Mouse (Mus musculus): ENCODE measurements around the gene Itga11.
"Not testable (repeated sequence)": the region's sequence is repeated elsewhere in the genome, so short reads cannot be mapped to it uniquely, and the experiment has no call there.

The Itga11 gene

DNA sequence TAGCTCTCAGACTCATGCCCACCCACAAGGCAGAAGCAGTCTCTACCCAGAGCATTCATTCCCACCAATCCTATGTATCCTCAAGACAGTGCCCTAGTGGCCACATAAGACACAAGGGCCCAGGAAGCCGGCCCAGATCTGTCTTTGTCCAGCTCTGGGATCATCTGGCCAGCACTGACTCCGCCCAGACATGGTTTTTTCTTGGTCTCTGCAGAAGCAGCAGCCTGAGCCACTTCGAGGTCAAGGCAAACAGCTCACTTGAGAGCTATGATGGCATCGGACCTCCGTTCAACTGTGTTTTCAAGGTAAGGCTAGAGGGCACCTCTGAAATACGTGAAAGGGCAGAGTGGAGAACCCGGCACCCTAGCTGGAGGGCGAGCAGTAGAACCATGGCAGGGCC, 95.1 kb downstream of the Itga11 start:
- DNase-seq = no peak

DNA sequence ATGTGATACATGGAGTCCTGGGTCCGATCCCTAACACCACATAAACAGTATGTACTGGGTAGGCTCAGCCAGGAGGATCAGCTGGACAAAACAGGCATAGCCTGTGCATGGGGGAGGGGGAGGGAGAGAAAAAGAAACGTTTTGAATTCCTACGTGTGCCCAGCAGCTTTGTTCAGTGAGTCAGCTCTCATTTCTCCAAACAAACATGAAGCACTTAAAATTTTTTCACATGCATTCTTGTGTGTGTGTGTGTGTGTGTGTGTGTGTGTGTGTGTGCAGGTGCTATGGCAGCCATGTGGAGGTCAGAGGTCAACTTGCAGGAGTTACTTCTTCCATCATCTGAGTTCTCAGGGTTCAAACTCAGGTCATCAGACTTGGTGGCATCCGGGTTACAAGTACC, 97.8 kb downstream of the Itga11 start:
- DNase-seq = no peak

DNA sequence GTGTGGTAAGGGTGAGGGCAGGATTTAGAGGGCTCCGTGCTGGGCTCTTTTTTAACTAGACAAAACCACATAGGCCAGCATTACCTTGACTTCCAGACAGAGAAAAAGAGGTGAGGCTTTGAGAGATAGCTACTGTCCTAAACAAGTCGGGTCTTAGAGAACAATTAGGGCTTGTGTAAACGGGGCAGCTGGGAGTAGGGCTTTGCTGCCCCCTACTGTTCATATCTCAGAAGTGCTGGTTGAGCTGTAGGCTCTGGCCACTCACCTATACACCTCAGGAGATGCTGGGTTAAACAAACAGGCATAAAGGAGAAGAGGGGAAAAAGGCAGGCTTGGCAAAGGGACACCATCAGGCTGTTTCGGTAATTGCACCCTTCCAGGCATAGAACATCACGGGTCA, 99.8 kb downstream of the Itga11 start:
- peak; percentile 75 for DNase-seq

DNA sequence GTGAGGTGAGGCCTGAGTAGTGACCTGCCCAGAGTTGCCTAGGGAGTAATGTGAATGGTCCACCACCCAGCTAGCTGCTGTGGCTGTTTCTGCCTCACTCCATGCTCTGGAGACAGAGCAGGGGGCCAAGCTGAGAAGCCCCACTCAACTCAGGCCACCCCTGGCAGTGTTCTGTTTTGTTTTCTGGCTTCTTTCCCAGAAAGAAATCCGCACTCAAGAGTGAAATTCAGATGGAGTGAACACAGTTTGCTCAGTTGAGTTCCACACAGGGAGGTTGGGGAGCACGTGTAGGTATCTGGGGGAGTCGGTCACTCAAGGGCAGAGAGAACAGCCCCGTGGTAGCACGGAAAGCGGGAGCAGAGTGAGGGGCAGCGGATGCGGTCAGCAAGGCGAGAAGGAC, 101.1 kb downstream of the Itga11 start:
- no peak for DNase-seq

DNA sequence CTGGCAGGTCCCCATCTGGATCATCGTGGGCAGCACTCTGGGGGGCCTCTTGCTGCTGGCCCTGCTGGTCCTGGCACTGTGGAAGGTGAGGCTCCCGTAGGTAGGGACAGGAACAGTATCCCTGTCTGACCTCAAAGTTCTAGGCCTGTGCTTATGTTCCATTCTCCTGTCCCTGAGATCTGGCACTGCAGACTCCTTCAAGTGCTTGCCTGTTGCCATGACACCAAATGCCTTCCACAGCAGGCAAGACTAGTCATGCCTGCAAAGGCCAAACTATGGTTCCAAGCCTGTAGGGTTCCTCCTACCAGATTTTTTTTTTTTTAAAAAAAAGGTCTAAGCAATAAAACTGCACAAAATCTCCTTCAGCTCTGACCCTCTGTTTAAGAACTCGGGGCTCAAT, 104.3 kb downstream of the Itga11 start:
- no peak for DNase-seq

DNA sequence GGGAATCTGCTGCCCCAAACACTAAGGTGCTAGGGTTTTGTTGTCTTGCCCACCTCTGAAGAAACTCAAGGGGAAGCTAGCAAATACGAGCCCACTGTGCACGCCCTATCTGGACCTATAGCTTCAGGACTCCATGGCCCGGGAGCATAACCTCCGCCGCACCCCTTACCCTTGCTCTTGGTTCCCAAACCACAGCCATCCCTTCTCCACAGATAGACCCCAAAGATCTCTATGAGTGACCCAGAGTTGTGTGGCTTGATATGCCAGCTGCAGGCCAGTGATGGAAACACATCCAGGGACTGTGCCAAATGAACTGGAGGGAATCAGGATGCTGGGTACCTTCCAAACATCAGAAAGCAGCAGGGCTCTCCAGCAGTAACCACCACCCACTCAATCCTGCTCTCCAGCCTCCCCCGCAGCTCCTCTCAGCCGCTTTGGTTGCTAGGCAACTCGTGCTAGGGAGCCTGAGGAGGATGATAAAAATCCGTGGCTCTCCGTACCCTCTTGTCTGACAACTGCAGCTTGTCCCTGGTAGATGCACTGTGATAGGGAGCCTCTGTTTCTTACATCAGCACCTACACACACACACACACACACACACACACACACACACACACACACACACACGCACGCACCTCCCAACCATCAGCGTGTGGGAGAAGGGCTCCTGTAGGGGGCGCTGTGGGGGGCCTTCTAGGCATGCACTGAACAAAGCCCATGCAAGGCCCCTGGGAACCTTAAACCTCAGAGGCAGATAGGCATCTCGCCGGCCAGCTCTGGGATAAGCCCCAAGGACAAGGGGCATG, 105.6 kb downstream of the Itga11 start:
- DNase-seq = peak; percentile 58

DNA sequence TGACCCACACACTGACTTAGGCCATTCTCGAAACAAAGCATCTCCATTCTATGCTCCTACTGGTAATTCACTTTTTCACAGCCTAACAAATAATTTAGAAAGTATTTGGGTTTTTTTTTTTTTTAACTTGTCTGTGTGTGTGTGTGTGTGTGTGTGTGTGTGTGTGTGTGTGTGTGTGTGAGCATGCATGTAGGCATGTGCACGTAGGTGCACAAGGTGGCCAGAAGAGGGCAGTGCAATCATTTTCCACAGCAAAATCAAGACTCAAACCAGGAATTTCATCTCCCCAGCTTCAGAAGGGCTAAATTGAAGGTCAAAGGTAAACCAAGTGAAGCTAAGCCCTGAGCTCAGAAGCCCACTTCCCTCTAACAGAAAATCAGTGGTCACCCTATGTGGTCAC, 106.6 kb downstream of the Itga11 start:
- no peak for DNase-seq

DNA sequence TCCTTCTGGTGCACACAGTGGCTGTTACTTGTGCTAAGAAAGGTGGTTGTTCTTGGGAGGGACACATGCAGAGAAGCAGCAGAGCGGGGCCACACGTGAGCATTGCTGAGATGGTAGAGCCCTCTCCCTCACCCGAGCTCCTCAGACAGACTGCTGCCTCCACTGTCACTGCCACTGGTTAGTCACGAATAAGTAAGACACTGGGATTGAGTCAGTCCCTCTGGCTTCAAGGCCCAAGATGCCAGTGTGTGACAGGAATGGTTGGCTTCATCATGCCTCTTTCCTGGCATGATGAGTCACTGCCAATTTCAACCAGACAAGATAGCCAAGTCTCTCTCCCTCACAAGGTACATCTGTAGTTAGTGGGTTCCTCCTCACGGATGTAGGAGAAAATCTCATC, 109.1 kb downstream of the Itga11 start:
- DNase-seq = no peak

DNA sequence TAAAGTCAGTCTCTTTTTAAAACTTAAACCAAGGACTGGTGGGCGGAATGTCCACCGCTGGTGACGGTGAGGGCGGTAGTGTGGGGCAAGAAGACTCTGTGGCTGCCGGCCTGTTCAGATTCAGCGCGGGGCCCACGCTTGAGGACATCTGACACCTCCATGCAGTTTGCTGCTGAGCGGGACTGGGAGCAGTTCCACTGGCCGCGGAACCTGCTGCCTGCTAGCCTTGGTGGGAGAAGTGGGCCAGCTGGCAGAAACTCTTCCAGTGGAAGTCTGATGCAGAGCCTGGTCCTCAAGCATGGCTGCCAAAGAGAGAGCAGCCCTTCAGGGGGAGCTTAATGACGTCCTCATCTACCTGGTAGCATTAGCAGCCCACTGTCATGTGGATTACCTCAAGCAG, 112.2 kb downstream of the Itga11 start:
- no peak for DNase-seq

DNA sequence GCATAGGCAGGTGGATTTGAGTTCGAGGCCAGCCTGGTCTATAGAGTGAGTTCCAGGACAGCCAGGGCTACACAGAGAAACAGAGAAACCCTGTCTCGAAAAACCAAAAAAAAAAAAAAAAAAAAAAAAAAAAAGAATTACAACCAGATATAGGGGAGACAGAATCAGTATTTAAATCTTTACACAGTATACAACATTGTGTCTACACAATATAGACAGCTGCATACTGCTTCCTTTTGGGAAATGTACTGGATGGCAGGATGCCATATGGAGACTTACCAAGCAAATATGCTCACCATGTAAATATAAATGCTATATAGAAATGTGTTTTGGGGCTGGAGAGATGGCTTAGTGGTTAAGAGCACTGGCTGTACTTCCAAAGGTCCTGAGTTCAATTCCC, 121.6 kb downstream of the Itga11 start:
- not testable (repeated sequence) for DNase-seq

DNA sequence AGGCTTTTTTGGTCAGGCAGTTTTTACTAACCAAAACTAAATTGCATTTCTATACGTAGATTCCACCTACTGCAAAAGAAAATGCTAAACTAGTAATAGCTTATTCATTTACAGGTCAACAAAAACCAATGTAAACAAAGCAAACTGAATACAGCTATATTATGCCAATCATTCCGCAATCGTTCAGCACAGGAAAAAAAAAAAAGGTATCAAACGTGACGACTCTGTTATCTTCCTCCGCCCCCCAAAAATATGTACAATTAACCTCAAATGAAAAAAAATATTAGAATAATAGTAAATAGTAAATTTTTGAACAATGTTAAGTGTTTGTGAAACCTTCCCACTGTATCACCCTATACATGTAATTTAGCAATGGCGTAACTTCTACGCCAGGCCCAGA, 132.5 kb downstream of the Itga11 start:
- DNase-seq = no peak

DNA sequence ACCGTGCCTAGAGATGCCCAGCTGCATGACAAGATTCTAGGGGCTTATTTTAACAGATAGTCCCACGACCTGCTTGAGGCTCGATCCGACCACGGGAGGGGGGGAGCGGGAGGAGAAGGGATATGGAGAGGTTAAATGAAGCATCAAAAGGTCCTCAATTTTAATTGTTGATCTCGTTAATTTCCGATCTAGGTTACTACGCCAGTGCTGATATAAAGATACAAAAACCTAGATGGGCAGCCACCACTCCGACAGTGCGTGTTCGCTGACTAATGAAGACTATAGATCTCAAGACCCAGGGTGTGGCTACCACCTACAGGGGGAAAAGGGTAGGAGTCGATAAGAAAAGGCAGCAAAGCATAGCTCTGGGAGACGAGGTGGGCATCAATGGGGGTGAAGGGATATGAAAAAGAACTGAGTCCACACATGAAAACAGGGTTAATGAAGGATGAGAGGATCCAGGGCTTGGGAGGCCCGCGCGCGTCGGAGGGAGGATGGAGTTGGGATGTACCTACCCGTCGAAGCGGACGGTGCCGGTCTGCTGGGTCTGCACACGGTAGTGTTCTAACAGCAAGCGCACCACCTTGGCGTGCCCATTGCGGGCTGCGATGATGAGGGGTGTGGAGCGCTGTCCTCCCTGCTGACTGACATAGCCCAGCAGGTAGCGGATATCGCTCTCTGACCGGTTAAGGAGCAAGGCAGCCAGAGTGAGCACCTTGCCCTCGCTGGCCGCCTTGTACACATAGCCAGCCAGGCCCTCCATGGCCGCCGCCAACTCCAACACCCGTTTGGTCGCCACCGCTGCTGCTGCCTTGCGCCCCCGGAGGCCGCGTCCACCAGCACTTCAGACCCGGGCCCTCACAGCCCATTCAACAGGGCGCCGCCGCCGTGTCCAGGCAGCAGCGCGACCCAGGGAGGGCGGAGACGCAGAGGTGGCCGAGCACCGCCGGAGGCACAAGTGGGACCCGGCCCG, 133.2 kb downstream of the Itga11 start:
- peak; percentile 56 for DNase-seq

DNA sequence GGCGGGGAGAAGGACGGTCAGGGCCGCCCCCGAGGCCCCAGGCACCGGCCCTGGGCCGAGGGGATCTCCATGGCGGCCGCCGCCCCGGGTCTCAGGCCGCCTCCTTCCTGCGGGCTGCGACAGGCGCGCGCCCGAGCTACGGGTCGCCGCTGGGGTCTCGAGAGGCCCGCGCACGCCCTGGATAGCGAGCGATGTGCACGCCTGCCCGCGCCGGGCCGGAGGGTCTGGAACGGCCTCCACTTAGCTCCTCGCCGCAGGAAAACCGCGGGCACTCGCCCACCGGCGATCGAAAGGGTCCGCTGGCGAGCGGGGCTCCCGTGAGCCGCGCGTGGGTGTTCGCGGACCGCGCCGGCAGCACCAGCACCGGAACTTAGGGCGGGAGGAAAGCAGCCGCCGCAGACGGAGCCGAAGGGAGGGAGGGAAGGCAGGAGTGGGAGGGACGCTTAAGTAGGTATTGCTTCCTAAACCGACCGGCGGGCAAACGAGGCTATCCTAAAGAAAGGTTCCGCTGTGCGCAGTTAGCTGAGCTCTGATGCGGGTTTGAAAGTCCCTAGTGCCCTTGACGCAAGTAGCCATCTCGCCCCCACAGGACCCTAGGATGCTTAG, 134.0 kb downstream of the Itga11 start, which contains the start of gene Fem1b:
TSS of gene Fem1b (minus strand) at position 419 of the 606 bp plus-strand sequence.
- DNase-seq = peak; percentile 91

DNA sequence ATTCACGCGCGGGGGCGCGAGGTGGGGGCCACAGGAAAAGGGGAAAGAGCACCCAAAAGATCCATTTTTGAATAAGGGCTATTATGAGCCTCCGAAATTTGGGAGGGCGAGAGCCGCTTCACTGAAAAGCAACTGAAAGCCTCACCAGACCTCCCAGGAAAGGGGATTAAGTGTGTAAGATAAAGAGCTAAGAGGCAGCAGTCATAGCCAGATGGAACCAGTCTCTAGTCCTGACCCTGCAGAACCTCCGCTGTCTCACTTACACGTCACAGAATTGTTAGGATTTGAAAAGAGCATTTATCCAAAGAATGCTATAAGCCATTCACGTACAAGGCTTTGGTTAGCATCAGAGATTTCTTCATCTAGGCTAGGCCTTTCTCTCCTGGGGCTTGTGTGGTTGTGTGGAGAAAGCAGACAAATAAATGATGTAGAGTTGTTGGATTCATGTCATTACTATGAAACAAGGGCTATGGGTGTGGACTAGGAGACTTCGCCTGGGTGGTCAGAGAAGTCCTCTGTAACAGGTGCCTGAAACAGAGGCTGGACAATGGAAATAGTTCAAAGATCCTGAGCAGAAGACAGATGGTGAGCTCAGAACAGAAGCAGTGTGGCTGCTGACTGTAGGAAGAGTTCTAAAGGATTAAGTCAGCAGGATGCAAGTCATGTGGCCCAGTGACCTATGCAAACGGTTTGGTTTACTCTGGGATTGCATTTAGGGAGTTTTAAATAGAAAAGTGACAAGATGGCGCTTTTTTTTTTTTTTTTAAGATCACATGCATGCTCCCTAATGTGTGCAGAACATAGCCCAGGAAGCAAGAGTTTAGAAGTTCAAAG, 134.8 kb downstream of the Itga11 start:
- DNase-seq = no peak

DNA sequence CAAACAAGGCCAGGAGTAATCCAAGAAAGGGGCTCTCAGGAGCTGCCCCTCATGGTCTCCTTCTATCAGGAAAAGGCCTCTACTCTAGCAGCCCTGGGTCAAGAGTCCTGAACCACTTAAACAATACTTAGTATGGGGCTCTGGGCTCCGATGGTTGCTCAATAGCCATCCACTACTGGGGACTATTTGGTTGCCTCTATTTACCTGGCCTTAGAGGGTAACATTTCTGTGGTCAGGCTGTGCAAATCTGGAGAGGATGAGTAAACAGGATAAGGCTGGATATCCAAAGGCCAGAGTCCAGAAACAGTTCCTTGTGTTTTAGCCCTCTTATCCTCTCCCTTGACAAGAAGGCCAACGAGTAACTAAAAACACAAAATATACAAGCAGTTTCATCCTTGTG, 137.1 kb downstream of the Itga11 start:
- no peak for DNase-seq

DNA sequence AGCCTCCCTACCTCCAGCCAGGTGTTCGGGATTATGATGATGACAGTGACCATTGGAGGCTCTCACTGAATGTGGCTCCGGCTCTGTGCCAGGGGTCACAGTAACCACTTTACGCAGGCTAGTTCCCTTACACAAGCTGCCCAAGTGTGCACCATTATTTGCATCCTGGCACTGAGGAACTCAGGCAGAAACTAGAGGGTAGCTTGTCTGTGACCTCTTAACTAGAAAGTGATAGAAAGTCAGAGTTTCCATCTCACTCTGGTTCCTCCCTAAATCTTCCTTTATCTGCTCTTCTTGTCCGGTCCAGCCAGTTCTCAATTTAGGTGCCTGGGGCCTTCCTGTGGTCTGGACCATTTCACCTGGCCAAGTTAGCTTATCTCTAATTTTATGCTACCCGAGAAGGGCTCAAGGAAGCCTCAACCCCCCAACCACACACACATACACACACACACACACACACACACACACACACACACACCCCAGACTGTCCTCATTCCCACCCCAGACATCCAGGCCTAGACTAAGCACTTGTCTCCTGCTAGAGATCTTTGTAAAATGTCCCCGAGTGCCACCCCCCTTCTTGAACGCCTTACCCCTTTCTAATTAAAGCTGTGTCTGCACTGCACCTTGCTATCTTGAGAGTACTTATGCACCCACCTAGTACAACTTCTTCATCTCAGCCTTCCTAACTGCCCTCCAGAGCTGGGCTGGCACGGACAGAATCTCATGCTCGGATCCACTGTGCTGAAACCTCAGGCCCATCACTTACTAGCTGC, 138.9 kb downstream of the Itga11 start:
- DNase-seq = no peak

DNA sequence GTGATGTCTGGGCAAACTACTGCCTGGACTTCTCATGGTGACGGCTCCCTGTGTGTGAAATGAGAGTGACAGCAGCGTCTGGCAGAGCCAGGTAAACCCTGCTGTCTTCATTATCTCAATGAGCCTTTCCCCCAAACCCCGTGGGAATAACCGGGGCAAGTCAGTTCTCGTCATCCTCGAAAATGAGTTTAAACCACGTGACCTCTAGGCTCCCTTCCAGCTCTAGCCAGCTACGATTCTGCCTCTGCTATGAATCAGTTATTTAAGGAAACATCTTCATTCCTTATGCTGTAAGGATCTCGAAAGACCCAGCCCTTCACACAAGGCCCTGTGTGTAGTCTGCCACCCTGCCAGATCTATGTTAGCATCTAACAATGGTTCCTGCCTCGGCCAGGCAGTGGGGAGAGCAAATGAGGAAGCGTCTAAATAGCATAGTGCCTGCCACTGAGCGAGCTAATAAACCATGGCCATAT, 139.5 kb downstream of the Itga11 start:
- no peak for DNase-seq

DNA sequence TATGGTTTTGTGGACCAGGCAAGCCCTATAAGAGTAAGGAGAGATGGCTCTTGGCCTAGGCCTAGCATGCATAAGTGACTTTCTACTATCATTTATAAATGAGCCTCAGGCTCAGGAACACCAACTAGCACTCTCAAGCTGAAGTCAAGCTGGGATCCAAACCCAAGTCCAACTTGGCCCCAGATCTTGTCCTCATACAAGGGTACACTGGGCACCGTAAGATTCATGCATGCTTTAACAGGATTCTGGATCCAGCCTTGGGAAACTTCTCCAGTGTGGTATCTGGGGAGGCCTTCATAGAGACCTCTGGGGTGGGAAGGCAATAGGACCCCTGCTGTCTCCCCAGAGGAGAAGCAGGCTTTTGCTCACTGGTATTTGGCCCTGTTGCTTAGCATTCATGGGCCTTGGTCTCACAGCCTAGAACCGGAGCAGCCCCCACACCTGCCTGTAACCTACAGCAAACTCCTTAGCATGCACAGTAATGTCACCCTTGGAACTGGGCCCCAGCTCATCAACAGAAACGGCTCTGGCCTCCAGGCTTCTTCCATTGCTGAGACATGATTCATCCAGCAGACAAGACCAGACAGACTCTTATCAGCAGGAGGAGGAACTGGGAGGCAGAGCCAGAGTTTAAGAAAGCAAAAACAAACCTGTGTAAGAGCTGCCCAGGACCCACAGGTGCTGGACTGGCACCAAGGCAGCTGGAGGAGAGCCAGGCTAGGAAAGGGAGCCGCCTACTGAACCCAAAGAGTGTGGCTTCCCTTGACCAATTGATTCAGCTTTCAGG, 140.4 kb downstream of the Itga11 start:
- no peak for DNase-seq

DNA sequence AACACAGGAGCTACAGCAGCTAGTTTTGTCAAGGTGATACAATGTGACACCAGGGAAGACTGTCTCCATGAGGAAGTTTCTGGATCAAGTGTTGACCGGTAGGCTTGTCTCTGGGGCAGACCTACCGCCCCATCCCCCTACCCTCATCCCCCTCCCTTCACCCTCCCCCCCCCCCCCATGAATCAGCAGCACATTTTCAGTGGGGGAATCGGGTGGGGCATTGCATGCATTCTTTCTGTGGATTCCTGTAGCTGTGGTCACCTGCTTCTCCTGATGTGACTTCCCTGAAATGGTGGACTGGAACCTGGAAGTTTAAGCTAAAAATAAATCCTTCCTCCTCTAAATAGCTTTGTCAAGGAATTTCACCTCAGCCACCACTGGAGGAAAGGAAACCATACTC, 141.9 kb downstream of the Itga11 start:
- DNase-seq = no peak

DNA sequence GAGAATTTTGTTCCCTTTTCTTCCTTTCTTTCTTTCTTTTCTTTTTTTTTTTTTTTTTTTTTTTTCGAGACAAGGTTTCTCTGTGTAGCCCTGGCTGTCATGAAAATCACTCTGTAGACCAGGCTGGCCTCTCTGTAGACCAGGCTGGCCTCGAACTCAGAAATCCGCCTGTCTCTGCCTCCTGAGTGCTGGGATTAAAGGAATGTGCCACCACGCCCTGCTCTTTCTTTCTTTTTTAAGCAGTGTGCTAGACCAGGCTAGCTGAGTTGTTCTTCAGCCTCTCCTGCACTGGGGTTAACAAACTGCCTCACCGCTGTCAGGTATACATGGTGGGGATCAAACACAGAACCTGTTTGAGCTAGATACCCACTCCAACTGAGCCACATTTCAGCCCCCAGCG, 142.3 kb downstream of the Itga11 start:
- not testable (repeated sequence) for DNase-seq

DNA sequence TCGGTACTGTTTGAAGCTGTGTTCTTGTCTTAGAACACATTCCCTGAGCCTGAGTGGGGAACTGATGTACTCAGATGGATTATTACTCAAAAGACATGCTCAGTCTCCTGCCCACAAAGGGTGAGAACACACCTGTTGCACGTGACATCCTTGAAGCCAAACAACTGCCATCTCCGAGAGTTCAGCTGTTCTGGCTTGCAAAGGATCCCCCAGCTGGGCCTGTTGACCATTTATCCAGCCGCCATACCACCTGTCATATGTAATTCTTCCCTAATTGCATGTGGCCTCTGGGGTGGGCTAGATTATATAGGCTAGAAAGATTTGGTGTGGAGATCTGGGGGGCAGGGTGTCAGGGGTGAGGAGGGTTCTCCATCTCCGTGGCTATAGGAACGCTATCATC, 143.2 kb downstream of the Itga11 start:
- no peak for DNase-seq
